Mouse (Mus musculus) right cerebral cortex, postnatal 10 days (tissue): ENCODE measurements at regions not wholly inside any gene's neighbourhood (a gene's known extent, or its start where the extent isn't known, plus 50 kb on each side); places are given as distances from the start of the nearest gene placed in this dataset.

Experiments
- DNase-seq, 2 experiments: peaks; one replicate each; pipeline ENCODE4 v3.0.0; 2021; ENCODE audit warnings: low spot score in 2 of 2

DNA sequence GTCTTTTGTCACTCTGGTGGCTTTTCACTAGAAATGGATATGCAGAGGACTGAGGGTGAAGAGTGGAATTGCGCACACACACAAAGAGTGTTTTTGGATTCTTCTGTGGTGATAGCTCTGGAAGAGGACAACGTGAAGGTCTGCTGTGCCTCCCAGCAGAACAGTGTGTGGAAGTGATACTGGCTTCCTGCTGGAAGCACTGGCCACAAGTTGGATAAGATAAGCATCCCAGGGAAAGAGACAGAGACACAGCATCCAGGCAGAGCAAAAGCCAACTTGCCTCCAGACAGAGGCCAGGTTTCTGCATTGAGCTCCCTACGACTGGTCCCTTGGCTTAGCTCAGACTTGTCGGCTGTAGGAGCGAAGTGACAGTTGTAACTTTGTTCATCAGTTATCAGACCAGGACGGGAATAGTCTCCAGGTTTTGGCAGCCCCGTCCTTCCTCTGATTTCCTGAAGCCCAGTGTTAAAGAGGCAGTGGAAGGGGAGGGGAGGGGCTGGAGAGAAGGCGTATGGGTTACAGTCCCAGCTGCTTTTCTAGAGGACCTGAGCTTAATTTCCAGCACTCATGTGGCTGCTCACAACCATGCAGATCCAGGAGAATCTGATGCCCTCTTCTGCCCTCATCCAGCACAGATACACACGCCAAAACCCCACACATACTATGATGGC lies 89.2 kb downstream of the Tmem170b start:
- DNase-seq, result no peak

DNA sequence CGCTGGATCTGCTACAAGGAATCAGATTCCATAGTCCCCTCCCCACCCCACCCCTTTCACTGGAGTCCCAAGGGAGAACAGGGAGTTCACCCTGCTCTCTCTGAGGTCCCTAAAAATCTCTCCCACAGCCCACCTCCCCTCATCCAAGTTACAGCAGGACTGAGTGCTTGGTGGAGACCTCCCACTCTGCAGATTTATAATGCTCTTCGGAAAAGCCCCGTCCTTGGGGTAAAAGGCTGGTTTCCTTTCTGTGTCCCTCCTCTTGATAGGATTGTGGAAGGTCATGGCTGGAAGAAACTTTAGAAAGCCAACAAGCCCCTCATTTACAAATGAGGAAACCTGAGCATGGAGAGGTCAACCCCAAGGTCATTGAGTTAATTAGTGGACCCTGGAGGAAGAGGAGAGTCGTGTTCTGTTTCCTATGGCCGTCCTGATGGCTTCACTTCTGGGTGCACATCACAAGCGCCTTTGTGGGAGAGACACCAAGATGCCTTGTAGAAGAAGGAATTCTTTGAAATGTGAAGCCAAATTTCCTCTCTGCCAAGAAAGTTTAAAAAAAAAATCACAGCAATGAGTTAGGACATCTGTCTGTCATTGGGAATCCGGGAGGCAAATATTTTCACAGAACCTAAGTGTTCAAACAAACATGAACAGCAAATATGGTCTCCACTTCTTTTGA lies 91.2 kb downstream of the Tmem170b start:
- no peak for DNase-seq

DNA sequence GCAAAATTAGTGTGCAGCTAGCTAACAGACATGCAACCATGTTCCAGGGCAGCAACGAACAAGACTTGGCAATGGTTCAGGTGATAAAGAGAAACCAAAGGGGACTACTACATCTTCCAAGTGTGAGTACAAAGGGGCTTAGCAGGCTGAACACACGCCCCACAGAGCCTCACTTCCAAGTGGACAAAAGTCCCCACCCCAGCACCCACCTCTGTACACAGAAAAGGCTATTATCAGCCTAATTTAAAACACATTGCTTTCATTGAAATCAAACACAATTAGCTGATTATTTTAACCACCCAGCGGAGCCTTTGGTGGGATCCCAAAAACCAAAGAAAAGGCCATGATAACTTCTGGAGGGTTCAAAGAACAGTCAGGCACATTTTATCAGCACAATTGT lies 95.6 kb downstream of the Tmem170b start:
- no peak for DNase-seq

DNA sequence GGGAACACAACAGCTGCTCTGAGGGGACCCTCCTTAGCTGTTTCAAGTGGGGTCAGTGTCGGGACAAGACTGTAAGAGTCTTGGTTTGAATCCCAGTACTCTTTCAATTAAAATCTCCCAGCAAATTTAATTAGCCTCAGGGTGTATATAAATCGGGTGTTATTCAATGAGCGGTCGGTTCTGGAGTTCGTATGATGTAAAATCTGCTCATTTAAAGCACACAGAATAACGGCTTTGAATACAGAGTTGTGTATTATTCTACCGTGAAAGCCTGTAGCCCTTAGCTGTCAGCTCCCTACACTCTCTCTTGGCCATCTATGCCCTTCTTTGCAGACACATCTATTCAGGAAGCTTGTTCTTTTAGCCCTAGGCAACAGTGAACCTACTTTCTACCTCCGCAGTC lies 96.1 kb downstream of the Tmem170b start:
- DNase-seq, result no peak

DNA sequence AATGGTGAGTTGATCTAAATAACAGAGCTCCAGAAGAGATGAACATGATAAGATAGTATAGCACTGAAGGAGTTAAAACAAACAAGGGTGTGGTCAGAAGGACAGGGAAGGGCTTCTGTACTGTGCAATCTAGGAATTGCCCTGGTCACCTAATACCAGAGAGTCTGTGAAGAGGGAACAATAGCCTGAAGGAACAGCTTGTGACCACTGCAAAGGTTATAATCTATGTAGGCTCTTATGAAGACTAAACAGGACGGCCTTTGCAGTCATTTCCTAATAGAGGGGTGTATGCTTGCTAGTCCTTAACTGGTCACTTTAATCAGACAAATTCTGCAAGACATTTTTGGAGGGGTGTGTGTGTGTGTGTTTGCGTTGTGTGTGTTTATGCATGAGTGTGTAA lies 97.5 kb downstream of the Tmem170b start:
- no peak for DNase-seq

DNA sequence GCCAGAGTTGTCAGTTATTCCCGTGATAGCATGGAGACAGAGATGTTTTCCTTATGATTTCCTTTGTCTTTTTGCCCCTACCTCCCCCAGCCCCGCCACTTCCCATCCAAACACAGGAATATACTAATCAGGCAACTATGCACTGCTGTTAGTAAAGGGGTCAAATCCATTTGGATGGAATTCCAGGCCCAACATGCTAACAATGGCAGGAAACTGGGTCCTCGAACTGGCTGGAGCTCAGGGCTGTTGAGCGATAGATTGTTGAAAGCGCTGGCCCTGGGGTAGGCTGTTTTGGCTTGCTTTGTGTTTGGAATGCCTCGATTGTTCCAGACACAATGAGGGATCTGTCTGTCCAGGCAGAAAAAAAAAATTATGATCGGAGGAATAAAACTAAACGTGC lies 97.9 kb downstream of the Tmem170b start:
- DNase-seq, result no peak

DNA sequence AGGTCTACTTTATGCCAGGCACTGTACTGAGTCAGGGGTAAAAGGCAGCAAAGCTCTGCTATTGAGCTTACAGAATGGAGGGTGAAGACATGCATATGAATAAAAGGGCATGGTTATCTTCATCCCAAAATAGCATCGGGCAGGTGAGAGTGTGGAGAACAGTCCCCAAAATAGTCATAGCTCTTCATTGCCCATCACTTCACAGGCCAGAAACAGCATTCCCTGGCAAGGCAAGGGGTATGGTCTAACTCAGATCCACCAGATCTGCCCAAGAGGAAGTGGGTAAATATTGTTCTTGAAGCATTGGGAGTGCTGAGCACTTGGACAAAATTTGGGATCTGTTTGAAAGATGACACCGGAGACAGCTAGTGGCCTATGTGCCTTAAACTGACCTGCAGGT lies 99.1 kb downstream of the Tmem170b start:
- DNase-seq, result no peak

DNA sequence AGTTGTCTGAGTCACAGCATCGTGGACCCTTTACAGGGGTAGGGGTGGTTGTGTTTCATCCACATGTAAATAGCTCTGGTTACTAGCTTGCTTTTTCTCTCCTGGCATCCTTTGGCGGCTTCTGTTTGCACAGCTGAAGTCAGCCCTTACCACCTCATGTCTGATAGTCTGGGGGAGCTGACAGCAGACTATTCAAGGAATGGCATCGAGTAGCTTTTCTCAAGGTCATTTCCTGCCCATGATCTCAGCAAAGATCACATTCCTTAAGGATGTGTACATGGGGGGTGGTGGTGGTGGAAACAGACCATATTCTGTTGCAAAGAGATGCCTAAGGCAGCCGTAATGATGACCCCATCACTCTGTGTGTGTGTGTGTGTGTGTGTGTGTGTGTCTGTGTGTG lies 99.9 kb downstream of the Tmem170b start:
- no peak for DNase-seq

DNA sequence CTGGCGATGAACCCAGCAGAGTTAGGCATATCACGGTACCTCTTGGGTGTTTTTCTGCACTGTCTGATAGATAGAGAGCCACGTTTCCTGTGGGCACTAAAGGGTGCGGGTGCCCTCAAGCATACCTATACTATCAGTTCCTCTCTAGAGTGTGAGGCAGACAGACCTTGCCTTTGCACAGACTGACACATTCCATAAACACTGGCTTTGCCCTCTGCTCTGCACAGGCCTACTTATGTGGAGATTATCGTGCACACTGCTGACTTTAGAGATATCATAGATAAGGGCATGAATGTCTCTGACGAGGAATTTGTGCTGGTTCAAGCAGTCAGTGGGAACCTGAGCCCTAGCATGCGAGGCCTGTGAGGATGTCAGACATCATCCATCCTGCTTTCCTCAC lies 102.1 kb downstream of the Tmem170b start:
- no peak for DNase-seq

DNA sequence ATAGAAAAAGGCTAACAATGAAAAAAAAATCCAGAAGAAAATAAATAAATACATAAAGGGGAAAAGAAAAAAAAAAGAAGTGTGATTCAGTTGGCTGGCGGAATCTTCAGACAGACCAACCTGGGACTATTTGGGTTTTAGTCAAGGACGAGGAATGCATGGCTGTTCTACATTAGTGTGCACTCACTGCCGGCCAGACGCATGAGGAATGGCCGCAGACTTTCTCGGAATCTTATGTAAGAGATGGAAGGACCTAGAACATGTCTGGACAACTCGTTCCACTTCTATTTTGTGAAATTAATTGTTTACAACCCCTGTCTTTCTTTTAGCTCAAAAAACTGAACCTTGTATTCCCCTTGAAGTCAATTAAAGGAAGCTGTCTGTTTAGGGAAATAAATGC lies 103.4 kb downstream of the Tmem170b start:
- DNase-seq, result no peak

DNA sequence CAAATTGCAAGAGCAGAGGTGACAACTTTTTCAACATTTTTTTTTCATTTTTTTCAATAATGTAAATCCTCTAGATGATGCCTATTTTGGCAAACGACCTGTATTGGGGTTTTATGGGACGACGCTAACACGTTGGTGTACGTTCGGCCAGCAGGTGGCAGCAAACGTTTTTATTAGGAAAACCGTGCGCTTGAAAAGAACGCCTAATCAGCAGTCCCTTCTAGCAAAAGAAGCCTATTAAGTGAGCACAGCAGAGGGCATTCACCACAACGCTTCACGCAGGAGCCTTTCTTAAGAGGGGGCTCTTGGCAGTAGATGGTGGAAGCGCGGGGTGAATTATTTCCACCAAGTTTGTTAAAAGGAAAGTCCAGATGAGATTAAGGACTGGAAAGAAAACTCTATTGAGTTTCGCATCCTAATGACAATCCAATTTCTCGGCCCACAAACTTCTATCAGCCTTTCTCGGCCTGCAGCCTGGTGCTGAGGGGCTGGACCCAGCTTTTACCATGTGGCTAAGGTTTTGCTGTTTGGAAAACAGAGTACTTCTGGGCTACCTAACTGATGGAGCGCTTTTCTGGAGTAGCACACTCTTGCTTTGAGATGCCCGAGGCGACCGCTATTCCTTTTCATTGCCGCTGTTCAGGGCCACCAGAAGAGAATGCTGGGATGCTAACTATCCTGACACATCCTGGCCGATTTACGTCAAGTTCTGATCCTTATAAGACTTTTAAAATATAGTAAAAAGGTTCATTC lies 103.9 kb downstream of the Tmem170b start:
- peak; percentile 89 to 94 for DNase-seq

DNA sequence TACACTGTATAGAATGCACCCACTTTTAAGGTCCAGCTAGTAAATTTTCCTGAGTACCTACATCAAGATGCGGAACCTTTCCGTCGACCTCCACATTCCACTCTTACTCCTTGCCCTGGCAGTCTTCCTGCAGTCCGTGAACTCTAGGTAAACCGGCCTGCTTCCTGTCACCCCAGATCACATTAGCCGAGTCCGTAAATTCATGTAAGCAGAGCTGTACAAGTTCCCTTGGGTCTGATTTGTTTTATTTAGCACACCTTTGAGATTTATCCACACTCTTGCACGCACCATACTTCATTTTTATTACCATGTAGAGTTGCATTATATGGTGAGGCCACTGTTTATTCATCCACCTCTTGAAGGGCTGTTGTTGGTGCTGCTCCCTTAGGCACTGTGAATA lies 106.9 kb downstream of the Tmem170b start:
- DNase-seq, result no peak
